Mouse (Mus musculus) CH12.LX (cell line): ENCODE results near the gene Mmp17.

ENCODE experiments used
- BHLHE40 ChIP-seq: IDR thresholded peaks from 2 replicates; pipeline ENCODE4 v1.6.1; 2011; ENCODE audit warnings: mild to moderate bottlenecking, low read depth, low read length, improper control_type of control experiment
- EP300 ChIP-seq: IDR thresholded peaks from 2 replicates; pipeline ENCODE4 v1.6.1; 2011; ENCODE audit warnings: low read length, improper control_type of control experiment
- JUND ChIP-seq: conservative IDR thresholded peaks from 2 replicates; pipeline ENCODE4 v1.6.1; 2011; ENCODE audit warnings: low read depth, low read length, improper control_type of control experiment
- MYC ChIP-seq: IDR thresholded peaks from 2 replicates; pipeline ENCODE4 v1.6.1; 2011; ENCODE audit warnings: low read depth, mild to moderate bottlenecking, improper control_type of control experiment, low read length
- POLR2A ChIP-seq: IDR thresholded peaks from 2 replicates; pipeline ENCODE4 v1.6.1; 2011; ENCODE audit warnings: low read depth, mild to moderate bottlenecking, improper control_type of control experiment, low read length
- USF1 ChIP-seq: IDR thresholded peaks from 2 replicates; pipeline ENCODE4 v1.6.1; 2014; ENCODE audit warnings: low read depth, mild to moderate bottlenecking, inconsistent platforms, low read length, improper control_type of control experiment

DNA sequence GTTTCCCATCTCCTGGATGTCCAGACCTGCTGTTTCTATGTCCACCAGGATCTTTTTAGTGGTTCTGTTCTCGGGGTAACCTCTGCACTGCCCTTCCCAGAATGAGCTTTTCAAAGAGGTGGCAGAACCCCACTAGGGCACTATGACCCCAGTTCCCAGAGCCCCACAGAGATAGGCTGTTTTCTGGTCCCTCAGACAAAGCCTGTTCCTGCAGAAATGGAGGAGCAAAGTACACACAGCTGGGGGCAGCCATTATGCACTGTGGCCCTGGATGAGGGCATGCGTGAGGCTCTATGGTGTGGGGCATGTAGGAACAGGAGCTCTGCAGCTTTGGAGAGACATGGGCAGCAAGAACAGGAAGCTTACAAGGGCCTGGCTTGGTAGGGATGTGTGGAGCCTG lies 32.0 kb upstream of the Mmp17 start:
- TF ChIP-seq JUND (no peak), POLR2A (no peak), USF1 (no peak), MYC (no peak), BHLHE40 (no peak), EP300 (no peak)
